Mouse (Mus musculus) forebrain, embryonic 16.5 days (tissue): ENCODE results near the gene Scg3. TPM values are rescaled to one million over a fixed set of nuclear protein-coding genes. Genes with fewer than 3 reads are reported as not detected.
"Not testable (repeated sequence)": the region's sequence is repeated elsewhere in the genome, so short reads cannot be mapped to it uniquely, and the experiment has no call there.

ENCODE experiments used
- ATAC-seq: fragments of 200-750 bp; cut with Nextera tagmentation; 2 replicates; pipeline ENCODE4 v1.8.0; 2017; ENCODE audit warnings: mild to moderate bottlenecking, moderate library complexity
- H3K27ac ChIP-seq: fragments of 300-500 bp; sonication (generic); 2 replicates; pipeline ENCODE4 v1.5.1; 2014; ENCODE audit warnings: low read length, control low read depth
- H3K27me3 ChIP-seq: fragments of 300-500 bp; sonication (generic); replicated peaks from 2 replicates; pipeline ENCODE4 v1.6.1; 2014; ENCODE audit warnings: low read length; ENCODE audit not compliant: control insufficient read depth, insufficient read depth
- H3K36me3 ChIP-seq: fragments of 300-500 bp; sonication (generic); 2 replicates; pipeline ENCODE4 v1.6.1; 2014; ENCODE audit not compliant: control insufficient read depth, insufficient read depth
- H3K4me1 ChIP-seq: fragments of 300-500 bp; sonication (generic); replicated peaks from 2 replicates; pipeline ENCODE4 v1.6.1; 2014; ENCODE audit warnings: low read length; ENCODE audit not compliant: control insufficient read depth, insufficient read depth
- H3K4me2 ChIP-seq: fragments of 300-500 bp; sonication (generic); 2 replicates; pipeline ENCODE4 v1.6.1; 2014; ENCODE audit warnings: mild to moderate bottlenecking, low read length, control low read depth
- H3K4me3 ChIP-seq: fragments of 300-500 bp; sonication (generic); replicated peaks from 2 replicates; pipeline ENCODE4 v1.5.1; 2014; ENCODE audit warnings: mild to moderate bottlenecking, low read length, control low read depth
- H3K9ac ChIP-seq: fragments of 300-500 bp; sonication (generic); replicated peaks from 2 replicates; pipeline ENCODE4 v1.6.1; 2014; ENCODE audit warnings: low read depth, low read length, control low read depth
- H3K9me3 ChIP-seq: fragments of 300-500 bp; sonication (generic); 2 replicates; pipeline ENCODE4 v1.6.1; 2016; ENCODE audit warnings: low read length; ENCODE audit not compliant: control insufficient read depth
- whole genome bisulfite sequencing: fragments of 180-500 bp; shearing (Covaris S2); extraction: QIAGEN DNeasy Blood & Tissue Kit; methylation state at CpG from one replicate; pipeline ENCODE4 v1.1.7; 2014; 5-methylcytosine and 5-hydroxymethylcytosine counted together
- polyA plus RNA-seq: library from polyadenylated mRNA; unstranded; fragments of >200 nt; fragmentation: Nextera tagmentation; extraction: Ambion mirVana; gene quantifications from 2 replicates; pipeline ENCODE4 v1.2.1, GENCODE M21; 2015

Scg3 gene
- polyA plus RNA-seq, 1 experiment from 2014 or later, result 114 TPM

- no peaks in the 10 kb centered on the region for H3K4me1 ChIP-seq
- 24% methylated on average over 1 of the region's 1 CpGs for WGBS
- ATAC-seq, result no peak
Measured at GRCm38 (mm10) chr9:75632902-75633301, 51.0 kb downstream of the Scg3 start.

GRCm38 (mm10) chr9:75632111-75632510 is 51.7 kb downstream of the Scg3 start:
- Histone ChIP-seq H3K27me3 (no peaks in the 10 kb centered on the region), H3K9me3 (no peaks in the 10 kb centered on the region), H3K27ac (no peak overlapping the region), H3K4me1 (no peaks in the 10 kb centered on the region), H3K36me3 (no peaks in the 10 kb centered on the region), H3K9ac (no peak overlapping the region), H3K4me3 (no peak overlapping the region), H3K4me2 (no peak overlapping the region)
- no peak for ATAC-seq
- WGBS, result 54% methylated on average over 10 of the region's 10 CpGs

More at GRCm38 (mm10) chr9:75632902-75633301, 51.0 kb downstream of the Scg3 start:
- Histone ChIP-seq H3K9ac (no peak overlapping the region), H3K4me2 (no peak overlapping the region), H3K36me3 (0 out of 2 replicates have a peak, but pooled peaks cover under 1% of the 10 kb centered on the region), H3K4me3 (no peak overlapping the region), H3K9me3 (no peaks in the 10 kb centered on the region), H3K27me3 (no peaks in the 10 kb centered on the region), H3K27ac (no peak overlapping the region)

GRCm38 (mm10) chr9:75630823-75631454 is 52.9 kb downstream of the Scg3 start:
- 83% methylated on average over 8 of the region's 8 CpGs for WGBS
- no peak for ATAC-seq
- H3K9me3 ChIP-seq, result no peaks in the 10 kb centered on the region

GRCm38 (mm10) chr9:75626308-75626604 is 57.6 kb downstream of the Scg3 start:
- Histone ChIP-seq H3K4me3 (peak overlapping the region; percentile 76), H3K36me3 (no peaks in the 10 kb centered on the region), H3K9ac (peak overlapping the region; percentile 91), H3K4me1 (peaks cover 10% of the 10 kb centered on the region), H3K27ac (peak overlapping the region; percentile 88), H3K9me3 (no peaks in the 10 kb centered on the region), H3K27me3 (no peaks in the 10 kb centered on the region), H3K4me2 (peak overlapping the region; percentile 76)
- 1% methylated on average over 14 of the region's 14 CpGs for WGBS
- ATAC-seq, result no peak

More at GRCm38 (mm10) chr9:75630823-75631454, 52.9 kb downstream of the Scg3 start:
- Histone ChIP-seq H3K27me3 (no peaks in the 10 kb centered on the region), H3K4me3 (no peak overlapping the region), H3K27ac (no peak overlapping the region), H3K4me2 (no peak overlapping the region), H3K9ac (no peak overlapping the region), H3K4me1 (peaks cover 5% of the 10 kb centered on the region; the same call in 1 of the 2 replicates), H3K36me3 (no peaks in the 10 kb centered on the region)

GRCm38 (mm10) chr9:75625556-75626307 is 58.1 kb downstream of the Scg3 start, which contains the start of gene Lysmd2:
Lysmd2 (plus strand) TSS chr9:75625741.
- Histone ChIP-seq H3K9me3 (no peaks in the 10 kb centered on the region), H3K27ac (peak within 1 kb of the TSS; percentile 88), H3K4me1 (peaks cover 10% of the 10 kb centered on the region), H3K36me3 (no peaks in the 10 kb centered on the region), H3K4me2 (peak within 1 kb of the TSS; percentile 76), H3K9ac (peak within 1 kb of the TSS; percentile 91), H3K4me3 (peak within 1 kb of the TSS; percentile 76), H3K27me3 (no peaks in the 10 kb centered on the region)
- ATAC-seq, result peak; percentile 89
- WGBS, result under 1% methylated on average over 66 of the region's 94 CpGs

- WGBS, result 13% methylated on average over 18 of the region's 18 CpGs
- Histone ChIP-seq H3K9me3 (no peaks in the 10 kb centered on the region), H3K27me3 (no peaks in the 10 kb centered on the region), H3K4me1 (peaks cover 10% of the 10 kb centered on the region), H3K27ac (peak overlapping the region; percentile 88), H3K36me3 (no peaks in the 10 kb centered on the region), H3K9ac (peak overlapping the region; percentile 91), H3K4me2 (peak overlapping the region; percentile 76), H3K4me3 (peak overlapping the region; percentile 76)
- ATAC-seq, result no peak; the same call in 1 of the 2 replicates
Measured at GRCm38 (mm10) chr9:75624983-75625555, 58.8 kb downstream of the Scg3 start.

- H3K9me3 ChIP-seq, result no peaks in the 10 kb centered on the region
- peaks cover 7% of the 10 kb centered on the region for H3K4me1 ChIP-seq
- no peak overlapping the region for H3K27ac ChIP-seq
- H3K4me3 ChIP-seq, result no peak overlapping the region
- H3K36me3 ChIP-seq, result no peaks in the 10 kb centered on the region
- H3K27me3 ChIP-seq, result no peaks in the 10 kb centered on the region
- 91% methylated on average over 3 of the region's 3 CpGs for WGBS
- H3K4me2 ChIP-seq, result no peak overlapping the region
- no peak for ATAC-seq
- no peak overlapping the region for H3K9ac ChIP-seq
Measured at GRCm38 (mm10) chr9:75621428-75621827, 62.4 kb downstream of the Scg3 start.

GRCm38 (mm10) chr9:75619761-75620160 is 64.1 kb downstream of the Scg3 start:
- not testable (repeated sequence) for H3K4me3 ChIP-seq, H3K4me1 ChIP-seq, H3K9ac ChIP-seq, H3K4me2 ChIP-seq, H3K36me3 ChIP-seq, H3K27me3 ChIP-seq, ATAC-seq, H3K27ac ChIP-seq, H3K9me3 ChIP-seq
- 96% methylated on average over 2 of the region's 2 CpGs for WGBS

GRCm38 (mm10) chr9:75618836-75619400 is 64.9 kb downstream of the Scg3 start:
- no peak for ATAC-seq
- Histone ChIP-seq H3K4me3 (no peak overlapping the region), H3K9me3 (no peaks in the 10 kb centered on the region), H3K27ac (no peak overlapping the region), H3K9ac (no peak overlapping the region), H3K27me3 (no peaks in the 10 kb centered on the region), H3K4me2 (no peak overlapping the region), H3K36me3 (no peaks in the 10 kb centered on the region), H3K4me1 (no peaks in the 10 kb centered on the region)
- WGBS, result 92% methylated on average over 6 of the region's 6 CpGs
